Comparison of ENCODE assay signal across 24 mouse cellular contexts in the genomic region with DNA sequence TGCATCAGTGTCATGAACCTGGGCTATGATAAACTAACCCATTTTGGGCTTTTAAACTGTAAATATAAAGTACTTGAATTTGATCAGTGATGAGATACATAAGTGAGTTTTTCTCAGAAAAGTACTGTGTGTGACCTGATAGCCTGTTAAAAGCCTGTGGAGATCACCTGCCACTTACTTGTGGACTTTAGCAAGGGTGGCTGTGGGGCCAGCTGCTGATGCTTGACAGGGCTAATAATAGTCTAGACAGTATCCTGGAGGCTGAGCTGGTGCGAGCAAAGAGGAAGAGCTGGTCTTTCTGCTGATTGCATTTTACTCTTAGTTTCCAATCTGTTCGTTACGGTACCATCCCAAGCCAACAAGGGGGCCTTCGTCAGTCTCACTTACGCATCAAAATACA.
"Had no signal": no experiment of that assay in that cellular context is flagged by ENCODE, and none has a peak within 500 bp of the region (broad histone marks: within the 10 kb centered on the region; RNA-seq: fewer than 3 reads in every experiment).

No protein-coding gene starts in this region.

- H3K9ac ChIP-seq: heart, embryonic 12.5 days; heart, embryonic 15.5 days; hindbrain, embryonic 12.5 days; hindbrain, embryonic 14.5 days; intestine, embryonic 15.5 days; limb, embryonic 12.5 days; liver, embryonic 13.5 days had no signal

- DNase-seq: gastrocnemius, adult 2 months; gastrocnemius, postnatal 10 days; gastrocnemius, postnatal 25 days; heart, postnatal 14 days; kidney, adult 18-20 months; kidney, postnatal 10 days; kidney, postnatal 4 days; liver had no signal

- H3K36me3 ChIP-seq: heart, embryonic 10.5 days; heart, embryonic 12.5 days; heart, embryonic 15.5 days; hindbrain, embryonic 10.5 days; hindbrain, embryonic 12.5 days; intestine, embryonic 15.5 days; limb, embryonic 10.5 days; limb, embryonic 12.5 days; liver, embryonic 13.5 days had no signal

- H3K27ac ChIP-seq: gastrocnemius, adult 2 months; heart, embryonic 10.5 days; heart, embryonic 15.5 days; hindbrain, embryonic 10.5 days; hindbrain, embryonic 12.5 days; hindbrain, embryonic 14.5 days; intestine, embryonic 15.5 days; layer of hippocampus, adult 2 months; left cerebral cortex, adult 2 months; limb, embryonic 10.5 days; limb, embryonic 12.5 days; liver, embryonic 13.5 days had no signal

- H3K9me3 ChIP-seq: heart, embryonic 10.5 days; heart, embryonic 12.5 days; heart, embryonic 15.5 days; hindbrain, embryonic 10.5 days; hindbrain, embryonic 12.5 days; intestine, embryonic 15.5 days; limb, embryonic 10.5 days; limb, embryonic 12.5 days; liver, embryonic 13.5 days had no signal

- H3K27me3 ChIP-seq: heart, embryonic 12.5 days; heart, embryonic 15.5 days; intestine, embryonic 15.5 days; limb, embryonic 12.5 days; liver, embryonic 13.5 days had no signal

- H3K4me1 ChIP-seq: heart, embryonic 10.5 days; heart, embryonic 15.5 days; hindbrain, embryonic 10.5 days; intestine, embryonic 15.5 days; limb, embryonic 10.5 days; limb, embryonic 12.5 days; liver, embryonic 13.5 days had no signal

- ATAC-seq: hindbrain, embryonic 16.5 days; inflammation-experienced regulatory T-cells, adult 6 months; intestine, postnatal 0 days had no signal

- H3K4me3 ChIP-seq: gastrocnemius, adult 2 months; heart, embryonic 10.5 days; heart, embryonic 12.5 days; heart, embryonic 15.5 days; hindbrain, embryonic 10.5 days; hindbrain, embryonic 12.5 days; intestine, embryonic 15.5 days; layer of hippocampus, adult 2 months; left cerebral cortex, adult 2 months; limb, embryonic 10.5 days; limb, embryonic 12.5 days; liver, embryonic 13.5 days had no signal

- H3K4me2 ChIP-seq: heart, embryonic 12.5 days; heart, embryonic 15.5 days; hindbrain, embryonic 12.5 days; hindbrain, embryonic 14.5 days; intestine, embryonic 15.5 days; limb, embryonic 12.5 days; liver, embryonic 11.5 days; liver, embryonic 13.5 days had no signal
